Mouse (Mus musculus): ENCODE results near the gene Dpp4.

DNA sequence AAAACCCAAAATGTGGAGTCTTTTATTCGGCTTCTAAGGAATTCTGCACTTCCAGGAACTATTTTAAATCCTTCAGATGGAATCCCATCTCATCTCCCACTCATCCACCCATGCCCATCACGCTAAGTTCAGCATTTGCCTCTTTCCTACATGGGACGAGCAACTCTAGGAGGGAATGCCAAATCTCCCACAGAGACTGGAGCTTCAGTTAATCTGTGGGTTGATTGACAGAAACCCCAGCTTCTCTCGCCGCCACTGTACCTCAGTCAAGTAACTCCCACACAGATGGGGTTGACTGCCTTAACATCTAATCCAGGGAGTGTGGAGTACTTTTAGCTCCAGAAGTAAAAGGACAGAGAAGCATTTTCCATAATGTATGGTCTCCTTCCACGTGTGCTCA, 42.0 kb upstream of the Dpp4 start:
- TF ChIP-seq CTCF (IDR thresholded peaks at IDR 0.05; ENCODE audit: low read depth, low read length), result no peak
- no peak for TF ChIP-seq POLR2A (IDR thresholded peaks at IDR 0.05; ENCODE audit: extremely low read depth, insufficient read depth, low read length)

All from liver, adult 2 months (tissue).